ENCODE assay signal across 17 mouse cellular contexts in the genomic region with DNA sequence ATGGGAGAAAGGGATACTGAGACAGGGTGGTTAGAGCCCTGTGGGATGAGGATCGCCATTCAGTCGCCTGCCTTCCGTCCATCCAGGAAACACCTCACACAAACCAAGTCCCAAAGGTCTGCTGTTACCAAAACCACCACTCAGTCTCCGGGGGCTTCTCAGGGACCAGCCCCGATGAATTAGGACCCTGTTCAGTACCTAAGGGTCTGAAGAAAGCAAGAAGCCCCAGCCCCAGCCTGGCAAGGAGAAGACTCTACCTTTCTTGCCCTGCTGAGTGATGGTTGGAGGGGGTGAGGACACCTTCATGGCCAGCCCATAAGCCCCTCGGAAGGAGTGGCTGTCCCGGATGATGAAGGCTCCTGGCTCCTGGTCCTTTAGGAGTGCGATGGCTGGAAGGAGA.
DNase-seq lines count a peak whose midpoint lies in the region; TF ChIP-seq lines count a peak whose summit lies in the region.
"Had no signal": no experiment of that assay in that cellular context is flagged by ENCODE, and none has a peak within 500 bp of the region (broad histone marks: within the 10 kb centered on the region; RNA-seq: fewer than 3 reads in every experiment).

No protein-coding gene starts in this region.

- no peak for TF ChIP-seq CTCF in heart, adult 2 months (IDR thresholded peaks at IDR 0.05)

- TF ChIP-seq POLR2A in heart, adult 2 months (IDR thresholded peaks at IDR 0.05; ENCODE audit: insufficient read depth, low read depth, low read length) = no peak

- H3K4me1 ChIP-seq in heart, adult 2 months (ENCODE audit: control insufficient read depth, insufficient read depth, low read length) = peaks cover 35% of the 10 kb centered on the region
- peaks cover 9% of the 10 kb centered on the region for H3K4me1 ChIP-seq in brown adipose tissue, adult 24 weeks (ENCODE audit: control insufficient read depth, insufficient read depth, insufficient read length, low read length)
- H3K4me1 ChIP-seq: hindbrain, embryonic 12.5 days; liver, embryonic 12.5 days had no signal

- 89% methylated on average over 8 of the region's 8 CpGs for WGBS in heart, adult 2 months

- H3K79me2 ChIP-seq in heart, adult 2 months (replicated peaks; ENCODE audit: control insufficient read depth, insufficient read depth, low read length) = no peaks in the 10 kb centered on the region

- no peak overlapping the region for H3K9ac ChIP-seq in heart, adult 2 months (ENCODE audit: low read depth, low read length)
- H3K9ac ChIP-seq: embryonic facial prominence, embryonic 13.5 days; hindbrain, embryonic 12.5 days; liver, embryonic 12.5 days; lung, embryonic 15.5 days had no signal

- peak; percentile 2 to 15 for DNase-seq in heart, adult 2 months
- DNase-seq in heart, adult 8-10 months (ENCODE audit: low spot score) = no peak
- DNase-seq in kidney, postnatal 4 days = peak; percentile 0
- no peak for DNase-seq in kidney, adult 18-20 months
- DNase-seq in gastrocnemius, postnatal 36 days = peak; percentile 4 to 10
- no peak for DNase-seq in retina, embryonic 14.5 days (ENCODE audit: low spot score)
- DNase-seq: adrenal gland, postnatal 36 days; B cell, adult 2 months; cerebellum, adult 9-10 months; right cerebral cortex, postnatal 25 days; thymus, postnatal 14 days had no signal

- TF ChIP-seq EP300 in heart, adult 2 months (IDR thresholded peaks at IDR 0.05; ENCODE audit: insufficient read depth, low read depth, low read length) = no peak

- H3K36me3 ChIP-seq in heart, adult 2 months (ENCODE audit: control insufficient read depth, insufficient read depth, low read length) = peaks cover 85% of the 10 kb centered on the region

- intact Hi-C loops in heart, adult 2 months (cut with DNase I) = loop anchor here (5.0 kb wide), 1 partner anchor 157 kb away; no protein-coding TSS in a partner anchor
- intact Hi-C loops in gastrocnemius, postnatal 36 days (cut with DNase I) = no loop called here

- H3K27ac ChIP-seq in heart, adult 2 months = peak overlapping the region; percentile 56
- 0 out of 2 replicates have a peak overlapping the region, but pooled peaks have one; percentile 5 for H3K27ac ChIP-seq in brown adipose tissue, adult 24 weeks (replicated peaks; ENCODE audit: low read depth, low read length)
- H3K27ac ChIP-seq: embryonic facial prominence, embryonic 13.5 days; hindbrain, embryonic 12.5 days; liver, embryonic 12.5 days; lung, embryonic 15.5 days; stomach, postnatal 0 days had no signal

- H3K4me3 ChIP-seq in heart, adult 2 months = no peak overlapping the region
- no peak overlapping the region for H3K4me3 ChIP-seq in brown adipose tissue, adult 24 weeks (ENCODE audit: insufficient read depth, low read depth, low read length)
- H3K4me3 ChIP-seq: embryonic facial prominence, embryonic 13.5 days; hindbrain, embryonic 12.5 days; liver, embryonic 12.5 days; lung, embryonic 15.5 days had no signal

- H3K27me3 ChIP-seq in heart, adult 2 months (ENCODE audit: control insufficient read depth, insufficient read depth, low read length) = no peaks in the 10 kb centered on the region
- H3K27me3 ChIP-seq: embryonic facial prominence, embryonic 13.5 days; hindbrain, embryonic 12.5 days; liver, embryonic 12.5 days; lung, embryonic 15.5 days had no signal

Comparison
In these comparisons a context has a peak if more than half of its experiments do, and no peak if none do; other contexts are left out.
1. DNase-seq: peak in heart, adult 2 months (2 of 2), kidney, postnatal 4 days (2 of 2) and gastrocnemius, postnatal 36 days (2 of 2); none in heart, adult 8-10 months (single experiment), kidney, adult 18-20 months (single experiment) and retina, embryonic 14.5 days (single experiment).